Mouse (Mus musculus): Measurements from ENCODE around the gene Gm3676. TPM values are rescaled to one million over a fixed set of nuclear protein-coding genes. Genes with fewer than 3 reads are reported as not detected.
"Not testable (repeated sequence)": the region's sequence is repeated elsewhere in the genome, so short reads cannot be mapped to it uniquely, and the experiment has no call there.

Gene Gm3676
- polyA plus RNA-seq (2015; fragmentation: Nextera tagmentation; extraction: Ambion mirVana), result not detected in 2 replicates

GRCm38 (mm10) chr14:41646387-41646786, at the start of gene Gm3676:
Gm3676 (minus strand) TSS chr14:41646487.
- not testable (repeated sequence) for H3K27me3 ChIP-seq; ATAC-seq (replicated peaks); H3K36me3 ChIP-seq; H3K4me2 ChIP-seq (replicated peaks); H3K27ac ChIP-seq (replicated peaks); H3K4me3 ChIP-seq; H3K4me1 ChIP-seq; H3K9me3 ChIP-seq; H3K9ac ChIP-seq (replicated peaks)
- WGBS, result no CpG with 5 or more reads among the region's 1 CpGs

- not testable (repeated sequence) for H3K9ac ChIP-seq (replicated peaks); H3K4me1 ChIP-seq; H3K36me3 ChIP-seq; H3K4me2 ChIP-seq (replicated peaks); H3K27ac ChIP-seq (replicated peaks); H3K9me3 ChIP-seq; H3K4me3 ChIP-seq; H3K27me3 ChIP-seq; ATAC-seq (replicated peaks)
- 98% methylated on average over 2 of the region's 2 CpGs for whole genome bisulfite sequencing
Measured at GRCm38 (mm10) chr14:41648176-41648575, 1.9 kb upstream of the Gm3676 start.

GRCm38 (mm10) chr14:41630144-41630543, 16.1 kb downstream of the Gm3676 start:
- H3K27ac ChIP-seq (replicated peaks); H3K4me3 ChIP-seq; ATAC-seq (replicated peaks); H3K4me2 ChIP-seq (replicated peaks); H3K9me3 ChIP-seq; H3K27me3 ChIP-seq; H3K4me1 ChIP-seq; H3K36me3 ChIP-seq; H3K9ac ChIP-seq (replicated peaks): not testable (repeated sequence)
- WGBS, result 96% methylated on average over 10 of the region's 11 CpGs

GRCm38 (mm10) chr14:41624512-41624911, 21.8 kb downstream of the Gm3676 start, which contains the start of gene Gm3072:
Gm3072 (minus strand) TSS chr14:41624612.
- WGBS, result 82% methylated on average over 1 of the region's 2 CpGs
- H3K4me3 ChIP-seq; H3K27me3 ChIP-seq; H3K9ac ChIP-seq (replicated peaks); H3K27ac ChIP-seq (replicated peaks); ATAC-seq (replicated peaks); H3K4me1 ChIP-seq; H3K9me3 ChIP-seq; H3K4me2 ChIP-seq (replicated peaks); H3K36me3 ChIP-seq: not testable (repeated sequence)

GRCm38 (mm10) chr14:41622535-41622934, 23.8 kb downstream of the Gm3676 start:
- 94% methylated on average over 5 of the region's 5 CpGs for WGBS
- H3K4me2 ChIP-seq (replicated peaks); H3K4me3 ChIP-seq; H3K9me3 ChIP-seq; H3K27me3 ChIP-seq; H3K27ac ChIP-seq (replicated peaks); H3K4me1 ChIP-seq; H3K9ac ChIP-seq (replicated peaks); H3K36me3 ChIP-seq; ATAC-seq (replicated peaks): not testable (repeated sequence)

GRCm38 (mm10) chr14:41610690-41611089, 35.6 kb downstream of the Gm3676 start:
- H3K4me3 ChIP-seq; H3K4me1 ChIP-seq; H3K27ac ChIP-seq (replicated peaks); ATAC-seq (replicated peaks); H3K9ac ChIP-seq (replicated peaks); H3K9me3 ChIP-seq; H3K27me3 ChIP-seq; H3K36me3 ChIP-seq; H3K4me2 ChIP-seq (replicated peaks): not testable (repeated sequence)
- 82% methylated on average over 1 of the region's 1 CpGs for WGBS

GRCm38 (mm10) chr14:41600935-41601334, 45.4 kb downstream of the Gm3676 start:
- H3K27ac ChIP-seq (replicated peaks); H3K27me3 ChIP-seq; H3K4me1 ChIP-seq; ATAC-seq (replicated peaks); H3K4me3 ChIP-seq; H3K9me3 ChIP-seq; H3K36me3 ChIP-seq; H3K4me2 ChIP-seq (replicated peaks); H3K9ac ChIP-seq (replicated peaks): not testable (repeated sequence)
- 94% methylated on average over 15 of the region's 15 CpGs for WGBS

Other genes starting within 250 kb of the Gm3676 start
- not detected in 2 replicates for gene Gm6482, start 238.2 kb downstream of the Gm3676 start, polyA plus RNA-seq (2015; fragmentation: Nextera tagmentation; extraction: Ambion mirVana)
- not detected in 2 replicates for gene Gm7954, start 193.0 kb downstream of the Gm3676 start, polyA plus RNA-seq (2015; fragmentation: Nextera tagmentation; extraction: Ambion mirVana)
- not detected in 2 replicates for gene Gm3486, start 157.0 kb downstream of the Gm3676 start, polyA plus RNA-seq (2015; fragmentation: Nextera tagmentation; extraction: Ambion mirVana)
- gene Gm7970, start 90.9 kb downstream of the Gm3676 start, polyA plus RNA-seq (2015; fragmentation: Nextera tagmentation; extraction: Ambion mirVana), result not detected in 2 replicates
- gene 1700049E17Rik2, start 73.3 kb downstream of the Gm3676 start, polyA plus RNA-seq (2015; fragmentation: Nextera tagmentation; extraction: Ambion mirVana), result not detected in 2 replicates
- not detected in 2 replicates for gene Gm3072, start 21.9 kb downstream of the Gm3676 start, polyA plus RNA-seq (2015; fragmentation: Nextera tagmentation; extraction: Ambion mirVana)
- not detected in 2 replicates for gene Gm8068, start 55.4 kb upstream of the Gm3676 start, polyA plus RNA-seq (2015; fragmentation: Nextera tagmentation; extraction: Ambion mirVana)
- not detected in 2 replicates for gene Gm7929, start 104.1 kb upstream of the Gm3676 start, polyA plus RNA-seq (2015; fragmentation: Nextera tagmentation; extraction: Ambion mirVana)
- gene Gm47189, start 126.0 kb upstream of the Gm3676 start, polyA plus RNA-seq (2015; fragmentation: Nextera tagmentation; extraction: Ambion mirVana), result not detected in 2 replicates